Mouse (Mus musculus) cerebellum, adult 8-10 months (tissue): ENCODE results near the gene Gm47996.
"Not testable (repeated sequence)": the region's sequence is repeated elsewhere in the genome, so short reads cannot be mapped to it uniquely, and the experiment has no call there.

Experiments
- DNase-seq: peaks from one replicate; pipeline ENCODE4 v3.0.0; 2022

Gene Gm47996

GRCm38 (mm10) chr1:151209824-151210355, at the start of gene Gm47996:
Gene Gm47996 (plus strand): TSS chr1:151210131.
- not testable (repeated sequence) for DNase-seq

DNA sequence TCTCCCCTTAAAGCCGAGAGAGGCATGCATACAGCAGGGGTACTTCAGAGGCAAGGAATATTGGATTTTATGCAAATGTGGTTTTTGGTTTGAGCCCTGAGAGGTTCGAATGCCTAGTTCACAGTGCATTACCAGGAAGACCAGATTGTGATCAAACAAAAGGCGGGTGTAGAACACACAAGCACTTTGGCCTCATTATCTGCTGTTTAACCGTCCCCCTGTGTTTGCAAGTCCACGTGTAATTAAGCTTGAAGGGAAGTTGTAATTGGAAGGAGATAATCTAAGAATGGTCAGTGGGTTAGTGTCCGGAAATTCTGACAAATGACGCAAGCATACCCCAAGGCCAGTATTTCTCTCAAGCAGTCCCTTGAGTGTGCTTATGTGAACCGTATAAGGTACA, 43.9 kb upstream of the Gm47996 start:
- DNase-seq = no peak

DNA sequence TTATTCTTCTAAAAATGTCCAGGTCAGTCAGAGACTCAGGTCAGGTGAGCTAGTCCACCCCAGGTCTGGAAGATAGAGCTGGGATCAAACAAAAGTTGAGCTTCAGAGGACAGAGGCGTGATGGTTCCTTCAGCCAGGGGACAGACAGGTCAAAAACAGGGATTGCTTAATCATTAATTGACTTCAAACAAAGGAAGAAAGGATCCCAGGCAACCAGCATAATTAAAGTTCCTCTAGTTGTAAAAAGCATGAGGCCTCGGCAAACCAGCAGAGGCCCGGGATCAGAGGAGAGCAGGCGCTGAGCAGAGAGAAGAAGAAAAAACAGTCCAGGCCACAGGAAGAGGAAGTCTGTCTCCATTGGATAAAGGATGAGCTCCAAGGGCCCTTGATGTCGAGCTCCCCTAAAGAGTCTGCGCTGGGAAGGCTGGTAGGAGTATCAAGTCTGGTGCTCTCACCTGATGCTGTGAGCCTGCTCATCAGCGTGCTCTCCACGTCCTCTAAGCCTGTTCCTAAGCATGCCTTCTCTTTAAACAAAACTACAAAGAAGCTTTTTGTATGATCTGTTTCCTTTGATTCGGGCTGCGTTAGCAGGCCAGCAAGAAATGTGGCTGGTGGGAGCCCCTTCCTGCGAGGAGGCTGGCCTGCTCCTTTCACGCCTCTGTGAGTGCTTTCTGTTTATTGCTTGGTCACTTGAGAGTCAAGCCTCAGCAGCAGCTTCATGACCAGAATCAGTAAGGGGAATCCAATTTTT, 42.5 kb upstream of the Gm47996 start:
- DNase-seq = no peak

DNA sequence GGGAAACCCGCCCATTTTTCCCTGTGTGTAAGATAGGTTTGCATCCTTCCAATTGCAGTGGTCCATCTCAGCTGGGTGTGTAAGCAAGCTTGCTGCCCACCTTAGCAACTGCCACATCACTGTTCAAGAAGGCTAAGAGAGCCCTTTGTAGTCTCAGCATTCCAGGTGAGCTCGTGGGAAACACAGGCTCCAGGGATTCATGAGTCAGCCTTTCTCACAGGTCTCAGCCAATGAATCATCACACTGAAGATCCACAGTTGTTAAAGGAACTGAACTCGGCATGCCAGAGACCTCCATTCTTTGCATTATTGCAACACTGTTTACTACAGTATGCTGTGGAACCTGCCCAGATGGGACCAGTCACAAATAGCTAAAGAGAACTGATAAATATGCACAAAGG, 41.3 kb upstream of the Gm47996 start:
- no peak for DNase-seq

- no peak for DNase-seq
These were observed 38.1 kb upstream of the Gm47996 start for GRCm38 (mm10) chr1:151171572-151172461.

- peak; percentile 6 for DNase-seq
These were observed 32.6 kb upstream of the Gm47996 start for GRCm38 (mm10) chr1:151177030-151177936.

DNA sequence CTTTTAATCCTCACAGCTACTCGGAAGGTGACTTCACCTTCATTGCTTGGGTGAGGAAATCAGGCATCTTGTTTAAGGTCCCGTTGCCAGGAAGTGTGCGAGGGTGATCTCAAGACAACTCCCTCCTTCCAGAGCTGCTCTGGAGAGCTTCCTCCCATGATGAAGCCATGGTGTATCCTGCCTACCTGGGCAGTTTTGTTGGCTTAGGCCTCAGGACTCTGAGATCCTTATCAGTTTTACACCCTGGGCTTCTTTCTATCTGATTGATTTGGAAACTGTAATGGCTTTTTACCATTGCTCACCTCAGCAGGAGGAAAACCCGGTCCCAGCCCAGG, 32.0 kb upstream of the Gm47996 start:
- DNase-seq = no peak

DNA sequence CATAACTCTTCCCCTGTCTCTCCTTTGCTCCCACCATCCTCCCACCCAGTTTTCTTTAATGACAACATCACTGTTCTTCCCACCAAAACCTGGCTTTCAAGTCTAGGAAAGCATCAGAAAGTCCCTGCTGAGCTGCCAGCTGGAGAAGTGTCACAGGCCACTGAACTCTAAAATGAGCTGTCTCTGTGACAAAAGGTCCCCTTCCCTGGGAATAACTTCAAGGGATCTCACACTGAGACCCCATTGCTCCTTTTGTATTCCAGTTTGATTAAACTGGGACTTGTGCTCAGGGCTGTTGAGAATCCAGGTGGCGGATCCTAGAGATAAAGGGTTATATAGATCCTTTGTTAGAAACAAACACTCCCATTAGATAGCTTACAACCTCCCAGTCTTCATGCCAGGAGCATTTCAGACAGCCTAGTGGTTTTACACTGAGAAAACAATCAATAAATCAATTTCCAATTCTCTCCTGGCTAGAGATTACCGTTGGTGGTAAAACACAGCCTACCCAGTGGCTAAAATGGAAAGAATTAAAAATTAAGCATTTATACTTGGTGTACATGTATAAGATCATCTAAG, 31.3 kb upstream of the Gm47996 start:
- DNase-seq = no peak

DNA sequence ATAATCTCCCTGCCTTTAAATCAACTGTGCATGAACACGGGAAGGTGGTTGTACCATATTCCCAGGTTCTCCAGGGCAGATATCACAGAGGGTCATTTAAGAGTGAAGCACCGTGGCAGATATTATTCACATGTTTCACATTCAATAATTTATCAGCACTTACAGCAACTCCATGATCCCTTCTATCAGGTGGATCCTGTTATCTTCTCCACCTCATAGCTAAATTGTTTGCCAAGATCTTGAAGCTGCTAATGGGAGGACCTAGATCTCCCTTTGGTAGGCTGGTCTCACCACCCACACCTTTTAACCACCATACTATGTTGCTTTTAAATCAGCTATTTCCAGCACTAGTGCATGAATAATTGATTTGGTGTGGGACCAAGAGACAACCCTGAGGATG, 29.8 kb upstream of the Gm47996 start:
- no peak for DNase-seq

DNA sequence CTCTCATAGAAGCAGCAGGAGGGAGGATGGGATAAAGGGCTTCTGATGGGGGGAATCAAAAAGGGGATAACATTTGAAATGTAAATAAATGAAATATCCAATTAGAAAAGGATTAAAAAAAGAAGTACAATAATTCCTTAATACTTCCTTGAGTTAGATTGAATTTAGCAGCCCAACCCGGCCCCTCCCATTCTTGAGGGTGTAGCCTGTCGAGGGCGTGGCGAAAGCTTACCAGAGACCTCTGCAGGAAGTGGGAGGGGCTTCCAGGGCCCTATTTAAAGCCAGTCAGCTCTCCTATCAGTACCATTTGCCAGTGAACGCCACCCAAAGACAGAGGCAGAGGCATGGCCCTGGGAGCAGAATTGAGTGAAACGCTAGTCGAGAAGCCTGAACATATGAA, 27.7 kb upstream of the Gm47996 start, which contains the start of gene Gm47985:
TSS of gene Gm47985 (plus strand) at position 272 of the 400 bp plus-strand sequence.
- not testable (repeated sequence) for DNase-seq

GRCm38 (mm10) chr1:151186186-151186585, 23.7 kb upstream of the Gm47996 start:
- not testable (repeated sequence) for DNase-seq

DNA sequence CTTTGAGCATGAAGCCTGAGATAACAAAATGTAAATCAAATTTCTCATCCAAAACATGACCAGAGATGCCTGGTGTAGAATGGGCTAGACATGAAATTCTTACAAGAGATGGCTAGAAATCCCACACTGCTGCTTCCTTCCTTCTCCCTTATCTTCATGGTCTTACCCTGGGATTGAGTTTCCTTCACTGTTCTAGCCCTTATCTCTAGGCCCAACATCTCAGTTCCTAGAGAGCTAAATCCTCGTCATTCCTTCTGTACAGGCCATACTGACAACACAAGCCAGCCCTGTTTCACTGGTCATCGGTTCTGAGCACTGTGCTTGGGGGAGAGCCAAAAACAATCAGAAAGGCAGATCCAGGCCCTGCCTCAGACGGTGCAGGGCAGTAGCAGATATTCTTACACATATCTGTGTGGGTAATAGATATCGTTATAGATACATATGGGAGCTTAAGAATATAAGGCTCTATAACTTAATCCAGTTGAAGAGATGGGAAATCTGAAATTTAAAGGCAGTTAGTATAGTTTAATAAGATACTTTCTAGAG, 23.0 kb upstream of the Gm47996 start:
- DNase-seq = not testable (repeated sequence)

DNA sequence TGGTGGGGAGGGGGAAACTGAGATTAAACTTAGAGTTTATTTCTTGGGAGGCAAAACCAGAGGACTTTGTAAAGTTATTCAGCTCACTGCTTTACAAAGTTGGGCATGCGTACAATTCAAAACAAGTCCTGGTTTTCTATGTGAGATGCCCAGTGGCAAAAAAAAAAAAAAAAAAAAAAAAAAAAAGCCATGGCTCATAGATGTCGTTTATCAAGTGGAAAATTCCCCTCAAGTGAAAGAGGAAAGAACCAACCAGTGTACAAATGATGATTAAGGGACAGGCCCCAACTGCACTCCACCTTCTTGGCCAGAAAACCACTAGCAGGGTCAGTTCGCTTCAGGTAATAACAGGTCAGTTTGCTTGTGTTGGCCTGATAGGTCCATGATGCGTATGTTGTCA, 21.5 kb upstream of the Gm47996 start:
- DNase-seq = no peak

DNA sequence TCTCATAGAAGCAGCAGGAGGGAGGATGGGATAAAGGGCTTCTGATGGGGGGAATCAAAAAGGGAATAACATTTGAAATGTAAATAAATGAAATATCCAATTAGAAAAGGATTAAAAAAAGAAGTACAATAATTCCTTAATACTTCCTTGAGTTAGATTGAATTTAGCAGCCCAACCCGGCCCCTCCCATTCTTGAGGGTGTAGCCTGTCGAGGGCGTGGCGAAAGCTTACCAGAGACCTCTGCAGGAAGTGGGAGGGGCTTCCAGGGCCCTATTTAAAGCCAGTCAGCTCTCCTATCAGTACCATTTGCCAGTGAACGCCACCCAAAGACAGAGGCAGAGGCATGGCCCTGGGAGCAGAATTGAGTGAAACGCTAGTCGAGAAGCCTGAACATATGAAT, 17.9 kb upstream of the Gm47996 start, which contains the start of gene Gm8947:
TSS of gene Gm8947 (plus strand) at position 302 of the 400 bp plus-strand sequence.
- not testable (repeated sequence) for DNase-seq

DNA sequence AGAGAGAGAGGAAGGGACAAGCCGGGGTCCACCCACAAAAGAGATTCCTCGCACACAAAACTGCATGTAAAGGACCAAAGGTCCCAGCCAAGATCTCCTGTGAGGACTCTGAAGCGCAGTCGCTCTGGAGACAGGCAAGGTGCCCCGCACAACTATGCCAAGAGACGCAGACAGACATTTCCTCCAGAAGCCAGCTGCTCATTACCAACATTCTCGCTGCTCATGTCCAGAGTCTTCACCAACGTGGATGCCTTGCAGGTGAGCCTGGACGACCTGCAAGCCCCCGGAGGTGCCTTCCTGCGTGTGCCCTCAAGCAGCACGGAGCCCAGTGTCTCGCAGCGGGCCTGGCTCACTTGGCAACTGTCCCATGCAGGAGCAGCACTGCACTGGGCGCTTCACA, 17.2 kb upstream of the Gm47996 start:
- DNase-seq = not testable (repeated sequence)

DNA sequence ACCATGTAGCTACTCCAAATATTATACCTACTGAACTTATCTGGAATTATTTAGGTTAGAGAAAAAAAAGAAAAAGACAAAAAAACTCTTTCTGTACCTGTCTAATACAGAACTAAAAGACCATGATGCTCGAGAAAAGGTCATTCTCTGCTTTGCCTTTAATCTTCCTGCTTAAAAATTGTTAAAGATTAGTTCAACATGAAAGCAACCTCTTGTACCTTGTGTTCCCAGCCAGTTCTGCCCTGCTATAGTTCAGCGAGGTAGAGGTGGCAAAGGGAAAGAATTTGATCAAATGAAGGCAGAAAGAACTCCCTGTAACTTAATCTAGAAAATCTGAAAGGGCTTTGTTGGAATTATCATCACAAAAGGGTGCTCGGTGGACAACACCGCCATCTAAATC, 13.9 kb upstream of the Gm47996 start:
- DNase-seq = not testable (repeated sequence)

GRCm38 (mm10) chr1:151196690-151197089, 13.2 kb upstream of the Gm47996 start:
- DNase-seq = not testable (repeated sequence)

DNA sequence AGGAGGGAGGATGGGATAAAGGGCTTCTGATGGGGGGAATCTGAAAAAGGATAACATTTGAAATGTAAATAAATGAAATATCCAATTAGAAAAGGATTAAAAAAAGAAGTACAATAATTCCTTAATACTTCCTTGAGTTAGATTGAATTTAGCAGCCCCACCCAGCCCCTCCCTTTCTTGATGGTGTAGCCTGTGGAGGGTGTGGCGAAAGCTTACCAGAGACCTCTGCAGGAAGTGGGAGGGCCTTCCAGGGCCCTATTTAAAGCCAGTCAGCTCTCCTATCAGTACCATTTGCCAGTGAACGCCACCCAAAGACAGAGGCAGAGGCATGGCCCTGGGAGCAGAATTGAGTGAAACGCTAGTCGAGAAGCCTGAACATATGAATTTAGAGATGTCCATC, 11.8 kb upstream of the Gm47996 start, which contains the start of gene Gm47995:
TSS of gene Gm47995 (plus strand) at position 329 of the 400 bp plus-strand sequence.
- DNase-seq = not testable (repeated sequence)

- not testable (repeated sequence) for DNase-seq
These were observed 9.3 kb upstream of the Gm47996 start for GRCm38 (mm10) chr1:151200620-151201019.

DNA sequence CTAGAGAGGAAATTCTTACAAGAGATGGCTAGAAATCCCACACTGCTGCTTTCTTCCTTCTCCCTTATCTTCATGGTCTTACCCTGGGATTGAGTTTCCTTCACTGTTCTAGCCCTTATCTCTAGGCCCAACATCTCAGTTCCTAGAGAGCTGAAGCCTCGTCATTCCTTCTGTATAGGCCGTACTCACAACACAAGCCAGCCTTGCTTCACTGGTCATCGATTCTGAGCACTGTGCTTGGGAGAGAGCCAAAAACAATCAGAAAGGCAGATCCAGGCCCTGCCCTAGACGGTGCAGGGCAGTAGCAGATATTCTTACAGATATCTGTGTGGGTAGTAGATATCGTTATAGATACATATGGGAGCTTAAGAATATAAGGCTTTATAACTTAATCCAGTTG, 7.2 kb upstream of the Gm47996 start:
- not testable (repeated sequence) for DNase-seq

DNA sequence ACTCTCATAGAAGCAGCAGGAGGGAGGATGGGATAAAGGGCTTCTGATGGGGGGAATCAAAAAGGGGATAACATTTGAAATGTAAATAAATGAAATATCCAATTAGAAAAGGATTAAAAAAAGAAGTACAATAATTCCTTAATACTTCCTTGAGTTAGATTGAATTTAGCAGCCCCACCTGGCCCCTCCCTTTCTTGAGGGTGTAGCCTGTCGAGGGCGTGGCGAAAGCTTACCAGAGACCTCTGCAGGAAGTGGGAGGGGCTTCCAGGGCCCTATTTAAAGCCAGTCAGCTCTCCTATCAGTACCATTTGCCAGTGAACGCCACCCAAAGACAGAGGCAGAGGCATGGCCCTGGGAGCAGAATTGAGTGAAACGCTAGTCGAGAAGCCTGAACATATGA, 6.1 kb upstream of the Gm47996 start, which contains the start of gene 3110040M04Rik:
TSS of gene 3110040M04Rik (plus strand) at position 304 of the 400 bp plus-strand sequence.
- not testable (repeated sequence) for DNase-seq
